Mouse (Mus musculus) kidney, postnatal 0 days (tissue): Measurements from ENCODE around the gene Chn1. TPM values are rescaled to one million over a fixed set of nuclear protein-coding genes. Genes with fewer than 3 reads are reported as not detected.
"Not testable (repeated sequence)": the region's sequence is repeated elsewhere in the genome, so short reads cannot be mapped to it uniquely, and the experiment has no call there.

Source experiments
- ATAC-seq: fragments of 200-750 bp; cut with Nextera tagmentation; replicated peaks from 2 replicates; pipeline ENCODE4 v1.8.0; 2017; ENCODE audit warnings: low read depth, moderate number of reproducible peaks, moderate TSS enrichment, moderate library complexity; ENCODE audit not compliant: low FRiP score
- DNase-seq: peaks from one replicate; pipeline ENCODE4 v3.0.0-alpha.2; 2016; ENCODE audit warnings: low spot score
- H3K27ac ChIP-seq: fragments of 300-500 bp; sonication (generic); 2 replicates; pipeline ENCODE4 v1.5.1; 2014; ENCODE audit warnings: mild to moderate bottlenecking
- H3K27me3 ChIP-seq: fragments of 300-500 bp; sonication (generic); 2 replicates; pipeline ENCODE4 v1.6.1; 2014; ENCODE audit warnings: low read length, mixed read lengths; ENCODE audit not compliant: insufficient read depth
- H3K36me3 ChIP-seq: fragments of 300-500 bp; sonication (generic); 2 replicates; pipeline ENCODE4 v1.6.1; 2014; ENCODE audit warnings: low read length, mixed read lengths; ENCODE audit not compliant: insufficient read depth
- H3K4me1 ChIP-seq: fragments of 300-500 bp; sonication (generic); replicated peaks from 2 replicates; pipeline ENCODE4 v1.6.1; 2014; ENCODE audit warnings: antibody characterized with exemption, low read length, mixed read lengths; ENCODE audit not compliant: insufficient read depth
- H3K4me2 ChIP-seq: fragments of 300-500 bp; sonication (generic); 2 replicates; pipeline ENCODE4 v1.6.1; 2014; ENCODE audit warnings: mild to moderate bottlenecking, low read length, moderate library complexity, mixed read lengths
- H3K4me3 ChIP-seq: fragments of 300-500 bp; sonication (generic); replicated peaks from 2 replicates; pipeline ENCODE4 v1.5.1; 2014; ENCODE audit warnings: low read depth, low read length
- H3K9ac ChIP-seq: fragments of 300-500 bp; sonication (generic); 2 replicates; pipeline ENCODE4 v1.6.1; 2014; ENCODE audit warnings: low read depth, low read length
- H3K9me3 ChIP-seq: fragments of 300-500 bp; sonication (generic); replicated peaks from 2 replicates; pipeline ENCODE4 v1.6.1; 2016; ENCODE audit warnings: low read length, inconsistent platforms, mixed read lengths
- CTCF ChIP-seq: IDR thresholded peaks from 2 replicates; pipeline ENCODE4 v1.5.1; 2016; ENCODE audit warnings: antibody characterized with exemption, low read depth, mild to moderate bottlenecking, moderate library complexity
- WGBS: fragments of 180-500 bp; shearing (Covaris S2); extraction: QIAGEN DNeasy Blood & Tissue Kit; methylation state at CpG from one replicate; pipeline ENCODE4 v1.1.7; 2014; 5-methylcytosine and 5-hydroxymethylcytosine counted together
- polyA plus RNA-seq: library from polyadenylated mRNA; unstranded; fragments of >200 nt; fragmentation: Nextera tagmentation; extraction: Ambion mirVana; gene quantifications from 2 replicates; pipeline ENCODE4 v1.2.1, GENCODE M21; 2015

Chn1 gene
- polyA plus RNA-seq, result 12.4 and 12.9 TPM in 2 replicates

DNA sequence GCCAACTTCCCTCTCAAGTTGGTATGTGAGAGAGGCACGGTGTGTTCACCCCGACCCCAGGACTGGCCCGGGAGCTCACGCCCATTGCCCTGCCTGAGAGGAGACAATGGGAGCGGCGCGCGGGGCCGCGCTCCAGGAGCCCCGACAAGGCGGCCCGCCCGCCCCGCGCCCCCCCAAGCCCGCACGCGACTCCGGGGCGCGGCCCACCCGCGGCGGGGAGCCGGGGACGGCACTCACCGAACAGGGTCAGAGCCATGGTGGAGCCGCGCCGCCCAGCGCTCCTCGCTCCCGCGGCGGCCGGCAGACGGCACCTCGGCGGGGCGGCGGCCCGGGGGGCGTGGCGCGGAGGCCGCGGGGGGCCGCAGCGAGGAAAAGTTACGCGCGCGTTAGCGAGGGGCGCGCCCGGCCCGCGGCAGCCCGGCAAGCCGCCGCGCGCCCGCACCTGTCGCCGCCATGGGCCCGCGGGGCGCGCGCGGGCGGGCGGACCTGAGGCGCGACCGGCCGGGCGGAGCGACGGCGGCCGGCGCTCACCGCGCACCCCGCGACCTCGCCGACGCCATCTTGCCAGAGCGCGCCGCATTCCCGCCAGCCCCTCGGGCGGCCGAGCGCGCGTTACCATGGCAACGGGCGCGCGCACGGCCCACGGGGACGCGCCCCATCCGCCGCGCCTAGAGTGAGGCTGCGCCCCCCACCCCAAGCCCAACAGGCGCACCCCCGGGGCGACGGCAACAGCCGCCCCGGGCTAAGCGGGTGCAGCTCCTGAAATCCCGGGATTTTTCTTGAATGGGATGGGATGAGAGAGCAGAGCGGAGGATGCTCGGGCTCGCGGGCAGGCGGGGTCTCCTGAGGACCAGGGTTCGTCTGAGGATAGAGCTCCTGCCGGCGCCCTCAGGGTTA lies at the start of gene Chn1:
Chn1 (minus strand) TSS at position 561 of the 897 bp plus-strand sequence.
- no peak for TF ChIP-seq CTCF

DNA sequence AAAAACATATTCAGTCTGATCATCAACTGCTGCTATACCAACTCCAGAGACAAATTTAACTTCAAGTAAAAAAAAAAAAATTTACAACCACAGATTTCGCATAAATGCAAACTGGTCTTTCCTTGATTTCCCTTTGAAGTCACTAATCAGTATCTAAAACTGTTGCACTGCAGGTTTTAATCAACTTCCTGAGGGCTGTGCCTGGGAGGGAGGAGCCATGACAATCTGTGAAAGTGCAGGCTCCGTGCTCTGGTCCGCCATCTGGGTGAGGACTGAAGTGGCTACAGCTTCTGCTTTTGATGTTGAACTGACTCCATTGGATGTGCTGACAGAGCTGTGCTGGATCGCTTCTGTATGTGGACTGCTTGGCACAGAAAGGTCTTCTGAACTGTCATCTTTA lies 43.6 kb upstream of the Chn1 start:
- Histone ChIP-seq H3K27ac (no peak overlapping the region), H3K4me1 (no peaks in the 10 kb centered on the region), H3K27me3 (no peaks in the 10 kb centered on the region), H3K4me2 (no peak overlapping the region), H3K4me3 (no peak overlapping the region), H3K36me3 (peaks cover 19% of the 10 kb centered on the region), H3K9me3 (no peaks in the 10 kb centered on the region), H3K9ac (no peak overlapping the region)
- WGBS, result 79% methylated on average over 4 of the region's 4 CpGs
- DNase-seq, result no peak
- ATAC-seq, result no peak
- TF ChIP-seq CTCF, result no peak

More for the DNA sequence above, at the start of gene Chn1:
- no peaks in the 10 kb centered on the region for H3K27me3 ChIP-seq
- peak within 1 kb of the TSS; percentile 89 for H3K4me2 ChIP-seq
- peak within 1 kb of the TSS; percentile 82 for H3K4me3 ChIP-seq
- no peaks in the 10 kb centered on the region for H3K4me1 ChIP-seq
- H3K27ac ChIP-seq, result no peak within 1 kb of the TSS
- no peaks in the 10 kb centered on the region for H3K9me3 ChIP-seq
- ATAC-seq (peak; percentile 90), DNase-seq (peak; percentile 68)
- WGBS, result under 1% methylated on average over 107 of the region's 131 CpGs
- peak within 1 kb of the TSS; percentile 81 for H3K9ac ChIP-seq
- H3K36me3 ChIP-seq, result no peaks in the 10 kb centered on the region

DNA sequence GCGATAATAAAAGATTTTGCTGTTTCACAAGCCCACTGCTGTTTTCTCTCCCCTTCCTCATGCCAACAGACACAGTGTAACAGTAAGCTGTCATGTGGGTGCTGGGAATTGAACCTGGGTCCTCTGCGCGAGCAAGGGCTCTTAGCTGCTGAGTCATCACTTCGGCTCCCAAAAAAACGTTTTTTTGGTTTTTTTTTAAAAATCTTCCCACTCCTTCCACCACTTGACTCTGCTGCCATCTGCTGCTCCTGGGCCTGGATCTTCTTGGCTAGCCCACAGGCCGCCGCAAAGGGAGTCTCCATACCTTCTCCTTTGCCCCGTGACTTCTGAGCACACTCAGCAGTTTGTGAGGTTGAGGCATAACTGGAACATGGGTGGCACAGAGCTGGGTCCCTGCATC lies 32.5 kb upstream of the Chn1 start:
- Histone ChIP-seq H3K4me2 (no peak overlapping the region), H3K27me3 (no peaks in the 10 kb centered on the region), H3K27ac (no peak overlapping the region), H3K9me3 (no peaks in the 10 kb centered on the region), H3K9ac (no peak overlapping the region), H3K36me3 (no peaks in the 10 kb centered on the region), H3K4me3 (no peak overlapping the region), H3K4me1 (no peaks in the 10 kb centered on the region)
- no peak for DNase-seq
- no peak for ATAC-seq
- TF ChIP-seq CTCF, result peak; percentile 11; the same call in 1 of the 2 replicates
- WGBS, result 81% methylated on average over 8 of the region's 8 CpGs

- not testable (repeated sequence) for H3K9me3 ChIP-seq, H3K27ac ChIP-seq, H3K4me2 ChIP-seq, H3K4me3 ChIP-seq, H3K27me3 ChIP-seq, H3K36me3 ChIP-seq, H3K9ac ChIP-seq, DNase-seq, H3K4me1 ChIP-seq, ATAC-seq
- 90% methylated on average over 9 of the region's 9 CpGs for WGBS
Measured at GRCm38 (mm10) chr2:73800127-73800526, 25.0 kb upstream of the Chn1 start.

DNA sequence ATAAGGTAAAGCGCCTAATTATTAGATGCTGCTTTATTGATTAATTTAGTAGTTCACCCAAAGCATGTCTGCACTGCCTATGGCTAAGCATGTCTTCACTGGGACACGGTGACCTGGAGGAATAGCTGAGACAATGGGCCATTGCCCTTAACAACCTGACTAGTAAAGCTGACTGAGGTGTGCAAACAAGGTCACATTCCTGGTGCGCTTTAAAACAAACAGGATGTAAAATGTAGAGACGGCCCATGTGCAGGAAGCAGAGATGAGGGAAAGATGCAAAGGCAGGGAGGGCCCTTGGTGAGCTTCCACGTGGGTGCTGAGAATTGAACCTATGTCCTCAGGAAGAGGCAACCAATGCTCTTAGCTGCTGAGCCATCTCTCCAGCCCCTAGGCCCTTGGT lies 23.6 kb upstream of the Chn1 start:
- no peaks in the 10 kb centered on the region for H3K36me3 ChIP-seq
- WGBS, result 46% methylated on average over 5 of the region's 5 CpGs
- no peak overlapping the region for H3K27ac ChIP-seq
- DNase-seq (no peak), ATAC-seq (no peak)
- H3K9me3 ChIP-seq, result no peaks in the 10 kb centered on the region
- H3K9ac ChIP-seq, result no peak overlapping the region
- H3K4me2 ChIP-seq, result no peak overlapping the region
- no peaks in the 10 kb centered on the region for H3K4me1 ChIP-seq
- no peak overlapping the region for H3K4me3 ChIP-seq
- no peak for TF ChIP-seq CTCF
- H3K27me3 ChIP-seq, result no peaks in the 10 kb centered on the region

GRCm38 (mm10) chr2:73798136-73798535 lies 23.0 kb upstream of the Chn1 start:
- Histone ChIP-seq H3K9me3 (no peaks in the 10 kb centered on the region), H3K4me1 (no peaks in the 10 kb centered on the region), H3K4me2 (no peak overlapping the region), H3K9ac (no peak overlapping the region), H3K4me3 (no peak overlapping the region), H3K36me3 (no peaks in the 10 kb centered on the region), H3K27ac (no peak overlapping the region), H3K27me3 (no peaks in the 10 kb centered on the region)
- 36% methylated on average over 4 of the region's 4 CpGs for WGBS
- no peak for DNase-seq
- no peak for ATAC-seq
- no peak for TF ChIP-seq CTCF
